Mouse (Mus musculus): ENCODE results near the gene Fat3.

Fat3 gene

DNA sequence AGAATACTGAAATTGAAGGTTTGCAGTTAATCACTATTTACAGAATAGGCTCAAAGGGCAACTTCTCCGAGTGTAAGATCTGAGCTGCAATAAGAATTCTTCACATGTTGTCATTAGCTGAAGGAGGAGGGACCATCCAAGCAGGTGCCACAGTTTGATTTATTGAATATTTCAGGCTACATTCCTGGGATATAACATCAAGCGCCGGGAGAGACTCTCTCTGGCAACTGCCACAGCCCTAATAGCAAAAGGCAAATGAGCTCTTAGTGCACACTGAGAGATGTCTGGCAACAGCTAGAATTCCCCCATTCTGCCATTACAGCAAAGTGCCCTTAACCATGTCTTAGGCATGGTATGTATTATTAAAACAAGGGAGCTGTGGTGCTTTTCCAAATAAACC is 61.1 kb downstream of the Fat3 start:
- in situ Hi-C loops (cut with MboI, MseI): no loop called here

DNA sequence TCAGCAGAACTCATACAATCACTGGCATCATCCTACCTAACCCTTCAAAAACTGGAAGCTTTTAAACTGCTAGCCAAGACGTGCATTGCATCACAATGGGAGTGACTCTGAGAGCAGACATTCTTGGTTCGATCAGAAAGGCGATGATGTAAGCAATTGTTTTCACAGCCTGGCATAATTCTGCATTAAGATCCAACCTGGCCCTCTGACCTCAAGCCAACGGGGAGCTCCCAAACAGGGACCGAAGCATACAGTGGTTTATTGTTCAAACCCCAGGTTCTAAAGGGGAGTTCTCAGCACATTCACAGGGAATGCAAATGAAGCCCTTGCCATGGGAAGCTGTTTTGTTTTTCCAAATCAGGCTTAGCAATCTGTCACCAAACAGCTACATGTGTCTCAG is 63.3 kb downstream of the Fat3 start:
- in situ Hi-C loops (cut with MboI, MseI): no loop called here

DNA sequence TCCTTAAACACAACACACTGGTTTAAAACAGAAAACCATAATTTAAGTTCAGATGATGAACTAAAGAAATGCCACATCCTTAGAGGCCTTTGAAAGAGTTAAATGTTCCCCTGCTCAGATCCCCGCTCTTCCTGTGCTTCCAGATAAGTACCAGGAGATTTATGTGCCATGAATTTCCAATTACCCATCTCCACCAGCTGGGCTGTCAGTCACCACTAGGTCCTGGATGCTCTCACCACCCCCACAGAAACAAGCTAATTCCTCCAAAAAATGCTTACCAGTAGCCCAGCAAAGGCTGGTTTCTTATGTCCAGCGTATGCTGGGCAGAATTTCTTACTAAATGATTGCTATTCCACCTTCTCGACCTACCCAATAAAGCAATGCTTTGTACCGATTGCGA is 72.5 kb downstream of the Fat3 start:
- in situ Hi-C loops (cut with MboI, MseI): no loop called here

DNA sequence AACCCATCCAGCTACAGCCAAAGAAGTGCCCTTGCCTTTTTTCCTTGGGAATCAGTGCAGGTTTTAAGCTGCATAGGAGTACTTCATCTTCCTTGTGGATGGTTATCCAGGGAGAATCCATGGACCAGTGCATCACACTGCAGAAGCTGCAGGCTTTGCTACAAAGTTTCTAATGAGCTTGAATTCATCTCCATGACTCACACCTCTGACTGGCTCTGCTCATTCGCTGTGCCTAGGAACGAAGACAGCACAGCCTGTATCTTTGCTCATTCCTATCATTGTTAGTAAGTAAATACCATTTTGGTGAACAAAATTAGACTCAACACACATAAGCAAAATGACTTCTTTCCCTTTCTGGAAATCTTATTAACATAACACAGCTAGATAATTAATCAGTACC is 78.4 kb downstream of the Fat3 start:
- in situ Hi-C loops (cut with MboI, MseI): no loop called here

DNA sequence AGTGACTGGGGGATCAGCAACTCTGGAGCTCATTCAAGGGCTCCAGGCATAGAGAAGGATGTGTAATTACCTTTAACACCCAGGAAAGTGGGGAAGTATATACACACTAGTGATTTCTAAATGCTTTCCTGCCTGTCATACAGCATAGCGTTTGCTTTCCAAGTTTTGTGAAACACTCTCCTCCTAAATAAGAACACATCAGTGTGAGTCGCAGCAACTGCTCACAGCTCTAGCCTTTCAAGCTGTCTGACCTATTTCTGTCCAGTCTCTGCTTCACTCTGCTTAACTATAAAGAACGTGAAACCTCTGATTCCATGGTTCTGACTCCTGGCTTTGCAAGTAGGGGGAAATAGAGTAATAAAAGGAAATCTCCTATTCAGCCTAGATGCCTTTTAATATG is 98.3 kb downstream of the Fat3 start:
- in situ Hi-C loops (cut with MboI, MseI): no loop called here

DNA sequence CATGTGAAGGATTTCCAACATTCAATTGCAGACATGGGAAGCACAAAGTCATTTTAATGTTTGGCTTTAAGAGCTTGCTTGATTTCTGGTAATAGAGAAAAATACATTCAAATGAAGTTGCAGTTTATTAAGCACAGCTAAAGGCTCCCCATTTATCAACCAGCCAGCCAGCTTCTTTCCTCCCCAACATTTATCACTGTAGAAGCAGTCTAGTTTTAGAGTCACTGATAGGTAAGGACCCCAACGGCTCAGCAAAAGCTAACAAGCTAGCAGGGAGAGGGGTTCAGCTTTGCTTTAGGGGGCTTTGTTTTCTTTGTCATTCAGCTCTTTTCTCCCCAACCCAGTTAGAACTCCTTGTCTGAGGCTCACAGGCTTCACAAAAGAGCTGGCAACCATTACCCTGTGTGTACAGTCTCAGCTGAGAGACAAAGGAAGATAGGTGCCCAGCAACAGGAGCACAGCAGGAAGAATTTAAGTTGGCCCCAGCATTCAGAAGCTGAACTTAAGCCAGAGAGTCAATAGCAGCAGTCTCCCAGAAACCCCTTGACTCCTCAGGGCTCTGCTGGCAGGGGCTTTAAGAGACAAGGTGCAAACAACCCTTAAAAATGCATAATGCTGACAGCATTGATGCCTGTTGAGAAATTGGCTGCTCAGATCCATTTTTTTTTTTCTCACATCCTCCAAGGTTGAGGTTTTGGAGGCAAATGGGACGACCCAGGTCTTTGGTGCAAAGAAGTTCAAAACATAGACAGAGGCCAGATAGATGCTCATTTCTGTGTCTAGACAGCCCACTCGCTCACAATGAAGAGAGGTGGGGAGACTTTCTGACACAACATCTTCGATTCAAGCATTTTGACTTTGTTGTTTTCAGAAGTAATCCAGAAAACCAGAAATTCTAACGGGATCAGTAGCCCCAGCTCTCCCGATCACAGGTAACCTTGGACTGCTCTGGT is 102.1 kb downstream of the Fat3 start:
- in situ Hi-C loops (cut with MboI, MseI): no loop called here

DNA sequence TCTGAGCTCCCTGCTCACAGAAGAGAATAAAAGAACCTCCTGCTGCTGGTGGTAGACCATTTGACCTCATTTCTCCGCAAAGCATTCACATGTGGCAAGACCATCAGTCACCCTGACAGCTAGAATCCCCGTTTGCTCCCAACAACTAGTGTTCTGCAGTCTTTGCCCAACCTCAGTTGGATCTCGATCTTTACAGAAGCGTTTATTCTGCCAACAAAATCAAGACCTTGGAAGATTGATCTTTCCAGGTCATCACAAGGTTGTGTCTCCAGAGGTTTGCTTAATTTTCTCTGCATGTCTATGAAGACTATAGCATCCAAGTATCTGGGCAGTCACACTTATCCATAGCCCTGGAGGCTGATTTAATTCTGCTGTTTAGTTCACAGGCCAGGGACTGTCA is 111.9 kb downstream of the Fat3 start:
- in situ Hi-C loops (cut with MboI, MseI): no loop called here

DNA sequence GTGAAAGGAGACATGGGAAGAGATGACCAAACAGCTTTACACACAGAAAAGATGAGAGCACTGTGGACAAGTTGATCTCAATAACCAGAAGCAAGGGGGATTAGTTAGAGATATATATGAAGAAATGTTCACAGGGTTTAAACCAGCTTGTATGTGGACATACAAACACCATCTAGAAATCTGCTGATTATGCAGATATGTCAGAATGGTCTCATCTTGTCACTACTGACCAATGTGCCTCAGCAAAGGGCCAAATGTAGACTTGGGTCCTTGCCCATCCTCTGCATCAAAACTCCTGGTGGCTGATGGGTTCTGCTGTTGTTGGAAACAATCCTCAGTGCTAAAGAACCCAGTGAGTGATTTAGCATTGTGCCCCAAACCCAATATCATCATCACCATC is 113.6 kb downstream of the Fat3 start:
- in situ Hi-C loops (cut with MboI, MseI): no loop called here

DNA sequence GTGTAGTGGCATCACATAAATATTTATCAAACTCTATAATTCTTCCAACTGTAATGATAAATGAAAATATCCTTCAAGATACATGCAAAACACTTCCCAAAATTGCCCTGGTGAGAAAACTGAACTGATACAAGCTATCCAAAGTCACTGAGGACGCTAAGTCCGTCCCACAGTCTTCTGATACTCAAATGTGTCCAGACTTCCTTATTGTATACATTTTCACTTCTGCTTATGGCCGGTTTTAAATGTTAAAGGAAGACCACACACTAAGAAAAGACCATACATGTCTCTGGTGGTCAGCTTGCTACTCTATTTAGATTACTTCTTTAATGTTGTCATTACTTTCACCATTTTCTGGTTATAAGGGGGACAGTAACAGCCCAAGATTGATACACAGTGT is 137.4 kb downstream of the Fat3 start:
- in situ Hi-C loops (cut with MboI, MseI): no loop called here

DNA sequence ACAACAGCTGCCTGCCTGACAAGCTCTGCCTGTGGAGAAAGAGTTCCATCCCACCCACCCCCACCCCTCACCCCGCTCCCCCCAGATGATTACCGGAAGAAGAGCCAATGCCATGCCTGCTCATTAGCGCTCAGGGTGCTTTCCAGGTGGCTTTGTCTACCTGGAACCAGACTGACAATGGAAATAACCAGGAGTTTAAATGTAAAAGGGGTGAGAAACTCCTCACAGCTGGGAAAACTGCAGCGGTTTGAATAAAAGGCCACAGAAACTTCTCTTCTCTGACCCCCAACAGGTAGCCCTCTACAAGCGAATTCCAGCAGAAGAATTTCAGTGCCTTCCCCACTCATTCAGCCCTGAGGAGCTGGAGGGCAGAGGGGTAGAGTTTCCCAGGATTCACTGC is 139.3 kb downstream of the Fat3 start:
- in situ Hi-C loops (cut with MboI, MseI): no loop called here

DNA sequence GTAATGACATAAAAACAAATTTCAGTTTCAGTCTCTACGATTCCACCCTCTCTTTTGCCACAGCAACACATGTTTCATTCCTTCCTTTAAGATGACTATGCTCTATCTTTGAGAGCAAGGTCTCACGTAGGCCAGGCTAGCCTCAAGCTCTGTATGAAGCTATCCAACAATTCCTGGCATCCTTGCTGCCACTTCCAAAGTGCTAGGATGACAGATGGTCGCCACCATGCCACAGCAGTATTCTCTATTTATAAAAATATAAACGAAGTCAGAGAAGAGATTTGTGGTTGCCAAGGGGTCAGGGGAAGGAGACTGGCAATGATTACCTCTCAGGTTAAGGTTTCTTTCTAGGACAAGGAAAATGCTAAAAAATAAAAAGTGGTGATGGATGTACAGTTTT is 144.4 kb downstream of the Fat3 start:
- in situ Hi-C loops (cut with MboI, MseI): no loop called here

DNA sequence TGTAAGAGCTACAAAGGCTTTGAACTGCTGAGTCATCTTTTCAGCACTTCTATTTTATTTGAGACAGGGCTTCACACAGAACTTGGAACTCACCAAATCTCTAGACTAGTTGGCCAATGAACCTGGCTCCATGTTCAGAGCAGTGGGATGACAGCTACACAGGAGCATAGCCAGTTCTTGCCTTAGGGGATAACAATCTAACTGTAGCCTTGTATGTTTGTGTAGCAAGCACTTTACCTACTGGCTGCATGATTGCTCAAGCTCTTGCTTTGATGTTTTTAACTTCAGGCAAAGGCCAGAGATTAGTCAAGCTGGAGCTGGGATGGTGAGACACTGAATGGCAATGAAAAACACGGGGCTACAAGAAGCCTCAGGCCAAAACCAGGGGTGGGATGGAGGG is 146.2 kb downstream of the Fat3 start:
- in situ Hi-C loops (cut with MboI, MseI): no loop called here

DNA sequence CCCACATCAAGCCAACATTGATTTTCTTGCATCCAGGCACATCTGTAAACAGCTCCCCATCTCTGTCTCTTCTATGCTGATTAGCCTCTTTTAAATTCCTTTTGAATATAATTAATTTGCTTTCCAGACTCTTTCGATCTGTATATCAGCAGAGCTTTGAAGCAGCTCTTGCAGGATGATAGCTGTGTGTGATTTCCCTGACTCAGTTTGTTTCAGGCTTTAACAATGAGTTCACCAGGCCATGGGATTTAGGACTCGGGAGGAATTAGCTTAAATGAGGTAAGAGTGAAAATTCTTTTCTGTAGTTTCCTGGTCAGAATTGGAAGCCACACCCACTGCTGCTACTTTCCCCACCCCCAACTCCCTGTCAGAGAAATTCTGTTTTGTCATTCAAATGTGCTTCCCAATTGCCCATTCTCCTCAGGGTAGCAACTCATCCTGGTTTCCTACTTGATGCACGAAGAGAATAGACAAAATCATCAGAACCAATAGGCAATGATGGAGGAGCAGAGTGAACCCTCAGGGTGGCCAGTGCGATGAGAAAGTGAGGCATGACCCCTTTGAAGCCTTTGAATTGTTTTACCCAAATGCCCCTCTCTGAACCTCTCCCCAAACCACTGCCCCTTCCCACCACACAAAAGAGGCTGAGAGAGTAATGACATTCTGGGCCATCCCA is 147.9 kb downstream of the Fat3 start:
- in situ Hi-C loops (cut with MboI, MseI): no loop called here

DNA sequence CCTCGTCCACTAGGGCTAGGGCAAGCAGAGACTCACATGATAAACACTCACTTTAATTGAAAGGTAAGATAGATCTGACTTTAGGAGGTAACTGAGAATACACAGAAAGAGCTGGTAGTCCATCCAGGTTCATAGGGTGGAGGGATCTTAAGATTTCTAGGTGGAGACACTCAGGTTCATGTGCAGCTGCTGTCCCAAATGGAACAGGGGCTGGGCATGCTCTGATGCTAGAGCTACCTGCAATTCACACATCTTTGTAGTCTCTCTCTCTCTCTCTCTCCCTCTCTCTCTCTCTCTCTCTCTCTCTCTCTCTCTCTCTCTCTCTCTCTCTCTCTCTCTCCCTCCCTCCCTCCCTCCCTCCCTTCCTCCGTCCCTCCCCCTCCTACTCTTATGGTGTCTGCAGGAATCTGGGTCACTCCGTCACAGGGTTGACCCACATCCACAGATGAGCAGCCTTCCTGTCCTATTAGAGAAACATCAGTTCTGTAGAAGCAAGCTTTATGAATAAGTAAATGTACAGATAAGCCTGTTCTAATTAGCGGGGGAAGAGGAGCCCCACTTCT is 148.5 kb downstream of the Fat3 start:
- in situ Hi-C loops (cut with MboI, MseI): no loop called here

DNA sequence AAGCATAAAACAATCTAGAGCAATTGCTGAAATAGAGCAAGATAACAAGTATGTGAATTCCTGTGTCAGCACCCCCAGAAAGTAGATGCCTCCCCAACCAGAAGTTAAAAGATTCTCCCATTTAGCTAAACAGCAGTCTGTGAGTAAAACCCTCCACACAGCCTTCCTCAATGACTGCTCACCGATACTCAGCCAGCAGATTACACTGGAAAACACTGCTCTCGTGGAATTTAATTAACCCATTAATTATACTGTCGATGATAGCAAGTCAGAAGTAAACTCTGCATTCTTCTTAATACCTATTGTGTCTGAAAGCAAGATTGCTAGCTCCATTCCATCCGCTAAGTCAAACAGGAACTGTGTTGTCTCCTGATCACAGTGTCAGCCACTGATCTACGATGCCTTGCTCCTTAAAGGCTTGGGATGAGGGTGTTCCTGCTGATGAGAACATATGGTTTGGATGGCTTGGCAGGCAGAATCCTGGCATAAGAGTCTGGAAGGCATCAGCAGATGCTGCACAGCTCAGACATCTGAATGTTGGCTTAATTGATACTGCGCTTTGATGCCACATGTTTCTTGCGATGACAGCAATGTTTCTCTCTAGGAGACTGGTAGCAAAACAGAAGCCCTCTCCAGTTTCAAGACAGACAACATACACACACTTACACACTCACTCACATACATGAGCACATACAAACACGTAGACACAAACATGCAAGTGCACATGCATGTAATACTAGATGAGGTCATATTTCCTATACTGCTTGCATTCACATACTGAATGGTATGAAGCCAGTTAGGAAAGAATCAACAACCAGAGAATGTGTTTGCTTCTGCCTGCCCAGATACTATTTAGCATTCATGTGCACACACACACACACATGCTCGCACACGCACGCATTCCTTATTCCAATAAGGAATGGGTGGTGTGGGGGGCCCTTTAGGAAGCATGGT is 155.9 kb downstream of the Fat3 start:
- in situ Hi-C loops (cut with MboI, MseI): no loop called here

DNA sequence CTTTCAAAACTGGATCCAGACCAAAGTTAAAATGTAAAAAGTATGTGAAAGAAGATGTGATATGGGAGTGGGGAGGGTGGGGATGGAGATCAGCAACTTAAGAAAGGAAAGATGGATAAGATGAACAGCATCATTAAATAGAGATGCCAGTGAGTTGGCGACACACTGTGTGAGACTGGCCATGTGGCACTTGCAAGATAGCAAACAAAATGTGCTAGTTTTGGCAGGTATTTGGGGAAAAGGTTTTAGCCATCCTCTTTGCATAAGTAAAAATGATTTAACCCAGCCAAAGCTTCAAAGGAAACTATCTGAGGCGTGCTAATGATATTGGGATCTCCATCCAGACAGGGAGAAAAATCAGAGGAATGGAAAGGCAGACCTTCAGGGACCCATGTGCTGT is 157.9 kb downstream of the Fat3 start:
- in situ Hi-C loops (cut with MboI, MseI): no loop called here

DNA sequence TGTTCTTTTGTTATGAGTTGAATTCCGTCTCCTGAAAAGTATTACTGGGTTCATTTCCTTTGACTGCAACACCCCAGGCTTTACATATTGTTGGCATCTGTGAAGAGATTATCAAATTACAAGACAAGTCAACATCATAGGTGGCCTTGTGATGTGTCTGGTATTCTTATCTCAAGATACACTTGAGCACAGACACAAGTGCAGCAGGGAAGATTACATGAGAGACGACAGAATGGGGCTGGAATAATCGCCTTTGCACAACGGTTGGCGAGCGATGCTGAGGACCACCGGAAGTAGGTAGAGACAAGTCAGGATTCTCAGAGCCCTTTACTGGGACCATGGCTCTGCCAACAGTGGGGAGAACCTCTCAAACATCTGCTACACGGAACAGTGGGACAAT is 158.5 kb downstream of the Fat3 start:
- in situ Hi-C loops (cut with MboI, MseI): no loop called here

DNA sequence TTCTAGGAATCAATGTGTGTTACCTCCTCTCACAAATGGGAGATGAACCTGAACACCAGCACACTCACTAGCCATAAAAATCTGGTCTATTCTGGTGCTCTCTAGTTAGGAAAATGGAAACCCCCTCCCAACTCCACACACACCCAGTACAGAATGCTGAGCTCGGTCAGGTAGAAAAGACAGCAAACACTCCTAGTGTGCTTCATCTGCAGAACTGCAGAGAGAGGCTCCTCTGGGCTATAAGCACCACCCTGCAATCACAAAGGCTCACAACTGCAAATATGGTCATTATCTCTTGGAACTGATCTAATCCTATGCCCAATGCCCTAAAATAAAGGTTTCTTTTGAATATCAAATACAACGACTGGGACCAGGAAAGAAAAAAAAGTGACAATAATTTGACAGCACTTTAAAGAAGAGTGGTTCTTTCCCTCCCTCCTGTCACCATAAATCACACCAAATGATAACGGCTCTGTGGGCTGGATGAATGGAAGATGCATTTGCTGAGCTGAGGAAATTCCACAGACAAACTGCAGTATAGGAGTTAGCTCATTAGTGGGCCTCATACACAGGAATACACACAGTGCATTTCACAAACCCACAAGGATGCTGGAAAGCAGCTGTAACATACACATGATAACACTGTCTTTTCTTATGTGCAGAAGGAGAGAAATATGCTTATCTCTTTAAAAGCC is 170.6 kb downstream of the Fat3 start:
- in situ Hi-C loops (cut with MboI, MseI): no loop called here

DNA sequence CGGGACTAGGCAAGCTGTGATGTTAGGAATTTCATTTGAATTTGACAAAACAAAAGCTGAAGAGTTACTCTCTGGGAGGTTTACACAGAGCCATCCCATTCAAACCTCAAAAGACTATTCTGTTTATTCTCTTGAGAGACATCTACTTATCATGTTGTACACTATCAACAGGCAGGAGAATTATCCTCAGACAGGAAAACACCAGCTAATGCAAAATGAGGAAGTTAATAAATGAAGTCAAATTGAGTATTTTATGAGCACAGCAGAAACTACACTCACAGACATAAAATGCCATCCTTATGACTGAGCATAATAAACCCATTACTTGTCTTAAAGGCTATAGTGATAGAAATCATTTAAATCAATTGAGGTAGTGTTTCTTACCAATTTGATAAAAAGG is 182.1 kb downstream of the Fat3 start:
- in situ Hi-C loops (cut with MboI, MseI): no loop called here

DNA sequence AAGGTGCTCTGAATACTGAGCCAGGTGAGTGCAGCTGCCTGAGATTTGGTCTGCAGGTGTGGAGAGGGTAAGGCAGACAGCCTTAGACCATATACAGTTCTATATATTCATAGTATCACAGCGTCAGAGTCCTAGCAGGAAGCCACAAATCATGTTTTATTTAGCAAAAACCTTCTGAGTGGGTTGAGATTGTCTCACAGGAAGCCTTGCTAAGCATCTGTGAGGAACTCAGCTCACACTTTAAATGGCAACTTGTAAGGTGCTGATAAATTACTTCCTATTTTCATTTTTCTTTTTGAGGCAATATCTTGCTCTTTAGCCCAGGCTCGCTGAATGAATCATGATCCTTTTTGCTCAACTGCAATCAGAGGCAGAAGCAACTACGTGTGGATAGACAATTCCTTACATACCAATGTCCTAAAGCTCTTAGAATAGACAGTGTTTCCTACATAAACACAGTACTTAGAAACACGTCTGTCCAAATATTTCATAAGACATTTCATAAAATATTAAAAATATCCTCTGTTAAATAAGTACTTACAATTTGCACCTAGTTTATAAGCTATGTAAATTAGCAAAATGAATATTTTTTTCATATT is 188.4 kb downstream of the Fat3 start:
- in situ Hi-C loops (cut with MboI, MseI): no loop called here

Measured in regulatory T cell (primary cell).